Mouse (Mus musculus): ENCODE data around the gene Dcn.

DNA sequence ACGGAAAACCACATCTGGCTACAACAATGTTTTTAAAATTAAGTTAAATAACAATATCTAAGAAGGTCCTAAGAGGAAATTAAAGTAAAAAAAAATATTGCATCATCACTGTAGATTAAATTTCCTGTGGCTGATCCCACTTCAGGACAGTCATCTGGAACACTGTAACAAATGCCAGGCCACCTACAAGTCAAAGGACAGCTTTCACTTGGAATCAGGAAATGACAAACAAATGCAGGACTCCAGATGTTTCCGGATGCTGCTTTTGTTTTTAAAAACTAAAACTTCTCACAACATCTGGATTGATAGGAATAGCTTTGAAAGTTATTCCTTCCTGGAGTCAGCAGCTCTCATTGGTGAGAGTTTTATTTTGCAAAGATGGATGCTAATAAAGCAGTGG, 57.5 kb downstream of the Dcn start:
- no peak for TF ChIP-seq CTCF (IDR thresholded peaks at IDR 0.05; ENCODE audit: borderline replicate concordance, insufficient read depth, low read depth, low read length)
- TF ChIP-seq POLR2A (IDR thresholded peaks at IDR 0.05; ENCODE audit: borderline replicate concordance, insufficient read depth, low read length): no peak

Measured in cerebellum, adult 2 months (tissue).